Mouse (Mus musculus) embryonic fibroblast, embryonic 13.5 days (primary cell): Measurements from ENCODE around the gene Phpt1. TPM values are rescaled to one million over a fixed set of nuclear protein-coding genes. Genes with fewer than 3 reads are reported as not detected.
"Not testable (repeated sequence)": the region's sequence is repeated elsewhere in the genome, so short reads cannot be mapped to it uniquely, and the experiment has no call there.

ENCODE experiments used
- H3K27ac ChIP-seq: 2 replicates; pipeline ENCODE4 v1.5.1; 2012; ENCODE audit warnings: low read length, control low read depth, inconsistent platforms; ENCODE audit not compliant: insufficient read depth
- H3K4me1 ChIP-seq: 2 replicates; pipeline ENCODE4 v1.6.1; 2011; ENCODE audit warnings: low read length; ENCODE audit not compliant: control insufficient read depth, insufficient read depth
- H3K4me3 ChIP-seq: 2 replicates; pipeline ENCODE4 v1.5.1; 2011; ENCODE audit warnings: mild to moderate bottlenecking, control low read depth, low read length; ENCODE audit not compliant: insufficient read depth
- CTCF ChIP-seq: IDR thresholded peaks from 2 replicates; pipeline ENCODE4 v1.5.1; 2011; ENCODE audit warnings: mild to moderate bottlenecking, control low read depth, low read length, moderate library complexity, borderline replicate concordance; ENCODE audit not compliant: insufficient read depth
- POLR2A ChIP-seq: IDR thresholded peaks from 2 replicates; pipeline ENCODE4 v1.6.1; 2011; ENCODE audit warnings: low read depth, mild to moderate bottlenecking, control low read depth, low read length, moderate library complexity
- polyA plus RNA-seq: library from polyadenylated mRNA; stranded (reverse); fragments of >200 nt; gene quantifications from 2 replicates; pipeline ENCODE4 v1.2.4, GENCODE M21; 2011; ENCODE audit warnings: low read depth; ENCODE audit not compliant: missing spikeins, insufficient read length

Gene Phpt1
- polyA plus RNA-seq, 1 experiment, result 46.4 TPM

DNA sequence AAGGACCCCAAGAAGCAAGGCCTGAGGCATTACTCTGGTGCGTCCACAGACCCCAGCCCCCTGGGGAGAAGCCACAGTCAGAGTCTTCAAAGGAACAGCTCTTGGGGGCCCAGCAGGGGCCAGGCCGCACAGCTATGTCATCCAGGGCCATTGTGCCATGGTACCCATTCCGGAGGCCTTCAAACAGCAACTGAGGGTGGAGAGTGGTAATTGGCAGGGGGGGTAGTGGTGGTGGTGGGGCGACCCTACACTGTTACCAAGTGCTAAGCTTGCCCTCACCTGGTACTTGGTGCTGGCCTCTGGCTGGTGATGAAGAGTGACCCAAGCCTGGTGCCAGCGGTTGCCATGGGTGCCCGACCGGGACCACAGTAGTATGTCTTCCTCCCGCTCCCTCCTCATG, 9.3 kb downstream of the Phpt1 start:
- no peak for TF ChIP-seq CTCF
- no peak for TF ChIP-seq POLR2A
- H3K4me1 ChIP-seq, result no peaks in the 10 kb centered on the region
- H3K27ac ChIP-seq, result no peak overlapping the region
- H3K4me3 ChIP-seq, result no peak overlapping the region

DNA sequence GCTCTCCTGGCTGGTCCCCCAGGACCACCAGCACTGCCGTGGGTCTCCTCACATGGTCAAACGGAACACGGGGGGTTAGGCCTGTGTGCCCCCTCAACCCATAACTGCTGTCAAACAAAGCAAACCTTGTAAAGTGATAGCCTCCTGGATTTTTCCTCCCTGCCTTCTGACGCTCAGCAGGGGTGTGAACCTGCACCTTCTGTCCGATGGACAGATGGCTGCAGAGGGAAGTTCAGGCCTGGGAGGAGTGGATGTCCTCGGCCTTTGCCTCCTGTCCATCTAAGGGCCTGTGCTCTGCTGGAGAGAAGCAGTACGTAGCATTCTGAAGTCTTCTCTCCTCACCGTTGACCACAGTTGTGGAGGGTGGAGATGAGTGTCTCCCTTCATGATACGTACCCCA, 13.1 kb downstream of the Phpt1 start:
- TF ChIP-seq CTCF (no peak), POLR2A (no peak)
- H3K4me1 ChIP-seq, result peaks cover 3% of the 10 kb centered on the region; the same call in 1 of the 2 replicates
- H3K27ac ChIP-seq, result no peak overlapping the region
- no peak overlapping the region for H3K4me3 ChIP-seq

GRCm38 (mm10) chr2:25560551-25560950, 14.5 kb downstream of the Phpt1 start:
- Histone ChIP-seq H3K4me1 (peaks cover 3% of the 10 kb centered on the region; the same call in 1 of the 2 replicates), H3K4me3 (no peak overlapping the region), H3K27ac (no peak overlapping the region)
- TF ChIP-seq CTCF (no peak), POLR2A (no peak)

- Histone ChIP-seq H3K27ac (no peak overlapping the region), H3K4me1 (peaks cover 3% of the 10 kb centered on the region; the same call in 1 of the 2 replicates)
- TF ChIP-seq POLR2A (no peak), CTCF (no peak)
Observed at GRCm38 (mm10) chr2:25558774-25559173, 16.2 kb downstream of the Phpt1 start.

GRCm38 (mm10) chr2:25557964-25558360, 17.1 kb downstream of the Phpt1 start:
- no peak overlapping the region for H3K27ac ChIP-seq
- peaks cover 3% of the 10 kb centered on the region; the same call in 1 of the 2 replicates for H3K4me1 ChIP-seq
- TF ChIP-seq CTCF, result no peak
- no peak for TF ChIP-seq POLR2A
- H3K4me3 ChIP-seq, result peak overlapping the region; percentile 84

More at GRCm38 (mm10) chr2:25558774-25559173, 16.2 kb downstream of the Phpt1 start:
- H3K4me3 ChIP-seq, result peak overlapping the region; percentile 84

GRCm38 (mm10) chr2:25557221-25557963, 17.6 kb downstream of the Phpt1 start, which contains the start of gene Edf1:
Gene Edf1 (plus strand): TSS chr2:25557847.
- Histone ChIP-seq H3K4me3 (peak within 1 kb of the TSS; percentile 84), H3K4me1 (peaks cover 3% of the 10 kb centered on the region; the same call in 1 of the 2 replicates), H3K27ac (no peak within 1 kb of the TSS)
- TF ChIP-seq POLR2A (peak; percentile 87), CTCF (no peak)

- Histone ChIP-seq H3K27ac (no peak overlapping the region), H3K4me1 (peaks cover 3% of the 10 kb centered on the region; the same call in 1 of the 2 replicates), H3K4me3 (no peak overlapping the region)
- TF ChIP-seq POLR2A (no peak), CTCF (no peak)
Observed at GRCm38 (mm10) chr2:25556296-25556695, 18.7 kb downstream of the Phpt1 start.

DNA sequence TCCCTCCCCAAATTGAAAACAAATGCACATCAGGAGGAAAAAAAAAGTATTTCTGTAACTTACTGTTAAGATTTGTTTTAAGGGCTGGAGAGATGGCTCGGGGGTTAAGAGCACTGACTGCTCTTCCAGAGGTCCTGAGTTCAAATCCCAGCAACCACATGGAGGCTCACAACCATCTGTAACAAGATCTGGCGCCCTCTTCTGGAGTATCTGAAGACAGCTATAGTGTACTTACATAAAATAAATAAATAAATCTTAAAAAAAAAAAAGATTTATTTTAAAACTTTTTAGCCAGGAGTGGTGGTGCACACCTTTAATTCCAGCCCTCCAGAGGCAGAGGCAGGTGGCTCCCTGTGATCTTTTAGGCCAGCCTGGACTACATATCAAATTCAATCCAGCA, 19.5 kb downstream of the Phpt1 start:
- not testable (repeated sequence) for H3K27ac ChIP-seq, H3K4me3 ChIP-seq, H3K4me1 ChIP-seq

DNA sequence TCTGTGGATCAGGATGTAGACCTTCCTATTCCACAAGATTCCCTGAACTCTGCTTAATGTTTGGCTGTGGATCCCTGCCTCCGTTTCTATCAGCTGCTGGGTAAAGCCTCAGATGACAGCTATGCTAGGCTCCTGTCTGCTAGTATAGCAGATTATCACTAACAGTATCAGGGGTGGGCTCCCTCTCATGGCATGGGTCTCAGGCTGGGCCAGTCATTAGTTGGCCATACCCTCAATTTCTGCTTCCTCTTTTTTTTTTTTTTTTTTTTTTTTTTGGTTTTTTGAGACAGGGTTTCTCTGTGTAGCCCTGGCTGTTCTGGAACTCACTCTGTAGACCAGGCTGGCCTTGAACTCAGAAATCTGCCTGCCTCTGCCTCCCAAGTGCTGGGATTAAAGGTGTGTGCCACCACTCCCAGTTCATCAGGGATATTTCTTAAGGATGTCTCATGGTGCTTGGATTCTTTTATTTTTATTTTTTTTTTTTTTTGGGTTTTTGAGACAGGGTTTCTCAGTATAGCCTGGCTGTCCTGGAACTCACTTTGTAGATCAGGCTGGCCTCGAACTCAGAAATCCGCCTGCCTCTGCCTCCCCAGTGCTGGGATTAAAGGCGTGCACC, 21.7 kb downstream of the Phpt1 start:
- not testable (repeated sequence) for H3K4me3 ChIP-seq, H3K4me1 ChIP-seq, H3K27ac ChIP-seq

- Histone ChIP-seq H3K27ac (no peak overlapping the region), H3K4me3 (no peak overlapping the region), H3K4me1 (0 out of 2 replicates have a peak, but pooled peaks cover 4% of the 10 kb centered on the region)
- TF ChIP-seq POLR2A, result no peak
- TF ChIP-seq CTCF, result peak; percentile 59; the same call in 1 of the 2 replicates
Observed at GRCm38 (mm10) chr2:25551186-25551585, 23.8 kb downstream of the Phpt1 start.
